Mouse (Mus musculus): ENCODE measurements around the gene Kbtbd2.

DNA sequence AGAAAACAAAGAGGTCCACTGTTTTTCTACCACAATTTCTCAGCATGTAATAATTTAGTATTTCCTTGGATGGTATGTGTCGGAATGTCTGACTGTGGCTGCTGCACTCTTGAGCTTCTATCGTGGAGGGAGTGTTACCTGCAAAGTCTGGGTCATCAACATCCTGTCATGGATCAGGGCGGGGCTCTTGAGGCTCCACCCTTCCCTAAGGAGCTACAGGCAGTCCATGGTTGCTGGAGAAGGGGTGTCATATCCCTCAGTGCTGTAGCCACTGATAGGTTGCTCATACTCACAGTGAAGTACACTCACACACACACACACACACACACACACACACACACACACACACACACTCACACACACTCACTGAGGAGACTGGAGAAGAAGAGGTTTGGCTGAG is 28.0 kb upstream of the Kbtbd2 start:
- TF ChIP-seq GATA1 (IDR thresholded peaks at IDR 0.05; ENCODE audit: borderline replicate concordance, low read length) (no peak), FLI1 (IDR thresholded peaks at IDR 0.05; ENCODE audit: low read length) (no peak)
